Mouse (Mus musculus): ENCODE data around the gene Nrxn3. TPM values are rescaled to one million over a fixed set of nuclear protein-coding genes. Genes with fewer than 3 reads are reported as not detected.

Nrxn3 gene
- polyA plus RNA-seq, 1 experiment from 2014 or later, result 0.72 TPM

GRCm38 (mm10) chr12:88850400-88851179 lies 127.9 kb downstream of the Nrxn3 start:
- Histone ChIP-seq H3K27ac (ENCODE audit: low read depth) (no peak overlapping the region), H3K27me3 (ENCODE audit: insufficient read depth, low read length) (no peaks in the 10 kb centered on the region), H3K4me3 (ENCODE audit: low read depth, low read length) (no peak overlapping the region), H3K9ac (replicated peaks) (no peak overlapping the region), H3K4me1 (ENCODE audit: insufficient read depth) (no peaks in the 10 kb centered on the region), H3K9me3 (ENCODE audit: low read length) (no peaks in the 10 kb centered on the region), H3K4me2 (ENCODE audit: low read depth, low read length) (no peak overlapping the region), H3K36me3 (replicated peaks; ENCODE audit: insufficient read depth, low read length) (no peaks in the 10 kb centered on the region)
- 42% methylated on average over 6 of the region's 6 CpGs for WGBS (ENCODE audit: insufficient replicate concordance)
- DNase-seq (no peak), ATAC-seq (no peak)
- TF ChIP-seq CTCF (IDR thresholded peaks at IDR 0.05; ENCODE audit: low read depth), result no peak
- no peak for TF ChIP-seq EP300 (IDR thresholded peaks at IDR 0.05; ENCODE audit: low read depth)

DNA sequence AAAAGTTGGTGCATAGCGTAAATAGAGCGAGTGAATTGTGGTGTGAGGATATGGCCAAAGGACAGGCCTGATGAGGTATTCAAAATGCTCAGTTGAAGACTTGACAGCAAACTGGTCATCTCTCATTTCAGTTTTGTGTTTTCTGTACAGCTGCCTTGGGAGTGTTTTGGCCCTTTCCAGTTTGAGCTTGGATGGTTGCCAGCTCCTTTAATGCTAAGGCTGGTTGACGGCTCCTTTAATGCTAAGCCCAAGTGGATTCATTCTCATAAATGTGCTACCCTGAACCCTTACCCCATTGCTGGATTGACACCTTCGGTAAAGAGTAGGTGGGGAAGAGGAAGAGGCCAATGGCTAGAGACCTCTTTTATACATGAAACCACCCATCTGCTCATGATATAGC lies 131.4 kb downstream of the Nrxn3 start:
- DNase-seq (no peak), ATAC-seq (no peak)
- no peak overlapping the region for H3K4me3 ChIP-seq (ENCODE audit: low read depth, low read length)
- H3K4me1 ChIP-seq (ENCODE audit: insufficient read depth), result no peaks in the 10 kb centered on the region
- 75% methylated on average over 4 of the region's 4 CpGs for WGBS (ENCODE audit: insufficient replicate concordance)
- TF ChIP-seq CTCF (IDR thresholded peaks at IDR 0.05; ENCODE audit: low read depth), result no peak
- TF ChIP-seq EP300 (IDR thresholded peaks at IDR 0.05; ENCODE audit: low read depth), result no peak
- H3K9me3 ChIP-seq (ENCODE audit: low read length), result no peaks in the 10 kb centered on the region
- H3K27me3 ChIP-seq (ENCODE audit: insufficient read depth, low read length), result no peaks in the 10 kb centered on the region
- H3K4me2 ChIP-seq (ENCODE audit: low read depth, low read length), result no peak overlapping the region
- no peak overlapping the region for H3K27ac ChIP-seq (ENCODE audit: low read depth)
- H3K9ac ChIP-seq (replicated peaks), result no peak overlapping the region
- no peaks in the 10 kb centered on the region for H3K36me3 ChIP-seq (replicated peaks; ENCODE audit: insufficient read depth, low read length)

DNA sequence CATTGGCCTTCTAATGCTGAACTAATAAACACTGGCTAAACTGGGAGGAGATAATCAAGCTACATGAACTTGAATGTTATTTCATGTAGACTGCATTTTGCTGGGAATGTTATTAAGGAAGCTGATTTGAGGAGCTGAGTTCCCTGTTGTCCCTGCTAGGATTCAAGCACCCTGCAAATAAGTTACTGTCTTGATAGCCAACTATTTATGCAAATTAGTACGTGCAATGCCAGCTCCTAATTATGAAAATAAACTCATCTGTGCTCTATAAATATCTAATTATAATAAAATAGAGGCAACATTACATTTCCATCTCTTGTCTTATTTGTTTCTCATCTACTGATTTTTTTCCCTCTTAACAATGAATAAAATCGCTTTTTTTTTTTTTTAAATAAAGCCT lies 135.0 kb downstream of the Nrxn3 start:
- 65% methylated on average over 2 of the region's 2 CpGs for WGBS (ENCODE audit: insufficient replicate concordance)
- ATAC-seq (no peak), DNase-seq (no peak)
- no peak overlapping the region for H3K4me2 ChIP-seq (ENCODE audit: low read depth, low read length)
- H3K27ac ChIP-seq (ENCODE audit: low read depth), result no peak overlapping the region
- no peaks in the 10 kb centered on the region for H3K36me3 ChIP-seq (replicated peaks; ENCODE audit: insufficient read depth, low read length)
- no peak overlapping the region for H3K4me3 ChIP-seq (ENCODE audit: low read depth, low read length)
- no peak overlapping the region for H3K9ac ChIP-seq (replicated peaks)
- TF ChIP-seq CTCF (IDR thresholded peaks at IDR 0.05; ENCODE audit: low read depth) (no peak), EP300 (IDR thresholded peaks at IDR 0.05; ENCODE audit: low read depth) (no peak)
- H3K9me3 ChIP-seq (ENCODE audit: low read length), result no peaks in the 10 kb centered on the region
- H3K4me1 ChIP-seq (ENCODE audit: insufficient read depth), result no peaks in the 10 kb centered on the region
- H3K27me3 ChIP-seq (ENCODE audit: insufficient read depth, low read length), result no peaks in the 10 kb centered on the region

- Histone ChIP-seq H3K4me2 (ENCODE audit: low read depth, low read length) (no peak overlapping the region), H3K27me3 (ENCODE audit: insufficient read depth, low read length) (no peaks in the 10 kb centered on the region), H3K4me3 (ENCODE audit: low read depth, low read length) (no peak overlapping the region), H3K36me3 (replicated peaks; ENCODE audit: insufficient read depth, low read length) (no peaks in the 10 kb centered on the region), H3K4me1 (ENCODE audit: insufficient read depth) (no peaks in the 10 kb centered on the region), H3K27ac (ENCODE audit: low read depth) (no peak overlapping the region), H3K9ac (replicated peaks) (no peak overlapping the region), H3K9me3 (ENCODE audit: low read length) (no peaks in the 10 kb centered on the region)
- WGBS (ENCODE audit: insufficient replicate concordance), result 75% methylated on average over 6 of the region's 6 CpGs
- no peak for TF ChIP-seq CTCF (IDR thresholded peaks at IDR 0.05; ENCODE audit: low read depth)
- TF ChIP-seq EP300 (IDR thresholded peaks at IDR 0.05; ENCODE audit: low read depth), result no peak
- ATAC-seq (no peak), DNase-seq (no peak)
Measured at GRCm38 (mm10) chr12:88859456-88860345, 137.0 kb downstream of the Nrxn3 start.

DNA sequence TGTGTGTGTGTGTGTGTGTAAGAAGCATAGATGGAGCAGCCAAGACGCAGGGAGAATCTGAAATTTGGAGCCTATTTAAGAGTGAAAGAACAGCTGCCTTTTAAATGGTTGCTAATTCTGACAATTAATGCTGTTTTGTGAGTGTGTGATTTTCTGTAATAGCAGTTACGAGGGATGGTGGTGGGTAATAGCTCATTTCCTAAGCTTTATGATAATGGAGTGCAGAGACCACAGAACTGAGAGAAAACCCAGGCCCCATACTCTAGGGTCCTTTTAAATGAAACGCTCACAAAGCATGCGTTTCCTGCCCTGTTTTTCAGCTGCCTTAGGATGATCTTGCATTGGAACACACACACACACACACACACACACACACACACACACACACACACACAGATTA lies 137.7 kb downstream of the Nrxn3 start:
- no peaks in the 10 kb centered on the region for H3K36me3 ChIP-seq (replicated peaks; ENCODE audit: insufficient read depth, low read length)
- H3K27ac ChIP-seq (ENCODE audit: low read depth), result no peak overlapping the region
- WGBS (ENCODE audit: insufficient replicate concordance), result 62% methylated on average over 4 of the region's 4 CpGs
- H3K27me3 ChIP-seq (ENCODE audit: insufficient read depth, low read length), result no peaks in the 10 kb centered on the region
- no peak overlapping the region for H3K9ac ChIP-seq (replicated peaks)
- no peak for ATAC-seq
- no peak overlapping the region for H3K4me2 ChIP-seq (ENCODE audit: low read depth, low read length)
- no peaks in the 10 kb centered on the region for H3K9me3 ChIP-seq (ENCODE audit: low read length)
- no peak overlapping the region for H3K4me3 ChIP-seq (ENCODE audit: low read depth, low read length)
- H3K4me1 ChIP-seq (ENCODE audit: insufficient read depth), result no peaks in the 10 kb centered on the region
- TF ChIP-seq EP300 (IDR thresholded peaks at IDR 0.05; ENCODE audit: low read depth) (no peak), CTCF (IDR thresholded peaks at IDR 0.05; ENCODE audit: low read depth) (no peak)
- DNase-seq, result no peak

- no peak overlapping the region for H3K4me2 ChIP-seq (ENCODE audit: low read depth, low read length)
- TF ChIP-seq CTCF (IDR thresholded peaks at IDR 0.05; ENCODE audit: low read depth), result no peak
- H3K36me3 ChIP-seq (replicated peaks; ENCODE audit: insufficient read depth, low read length), result no peaks in the 10 kb centered on the region
- ATAC-seq (no peak), DNase-seq (no peak)
- H3K4me1 ChIP-seq (ENCODE audit: insufficient read depth), result no peaks in the 10 kb centered on the region
- H3K27ac ChIP-seq (ENCODE audit: low read depth), result no peak overlapping the region
- no peaks in the 10 kb centered on the region for H3K9me3 ChIP-seq (ENCODE audit: low read length)
- H3K4me3 ChIP-seq (ENCODE audit: low read depth, low read length), result no peak overlapping the region
- 72% methylated on average over 4 of the region's 4 CpGs for WGBS (ENCODE audit: insufficient replicate concordance)
- no peaks in the 10 kb centered on the region for H3K27me3 ChIP-seq (ENCODE audit: insufficient read depth, low read length)
- no peak overlapping the region for H3K9ac ChIP-seq (replicated peaks)
Measured at GRCm38 (mm10) chr12:88863069-88863468, 140.4 kb downstream of the Nrxn3 start.

All from liver, postnatal 0 days (tissue).